Mouse (Mus musculus): ENCODE data around the gene Snx29. TPM values are rescaled to one million over a fixed set of nuclear protein-coding genes. Genes with fewer than 3 reads are reported as not detected.

The Snx29 gene
- polyA plus RNA-seq, 1 experiment from 2014 or later: 15.3 TPM

DNA sequence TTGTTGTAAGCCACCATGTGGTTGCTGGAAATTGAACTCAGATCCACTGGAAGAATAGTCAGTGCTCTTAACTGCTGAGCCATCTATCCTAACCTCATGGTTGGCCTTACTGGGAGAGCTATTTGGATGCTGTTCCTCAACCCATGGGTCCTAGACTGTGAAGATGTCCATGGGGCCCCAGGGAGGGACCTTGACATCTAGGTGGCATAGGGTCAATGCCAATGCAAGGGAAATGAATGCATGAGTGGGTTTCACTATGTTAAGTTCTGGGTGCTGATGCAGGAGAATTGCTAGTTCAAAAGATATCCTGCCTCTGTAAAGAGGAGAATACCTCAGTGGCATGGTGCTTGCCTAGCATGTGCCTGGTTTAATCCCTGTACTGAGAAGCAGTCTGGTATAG, 63.5 kb downstream of the Snx29 start:
- Histone ChIP-seq H3K9me3 (ENCODE audit: control insufficient read depth, low read length) (no peaks in the 10 kb centered on the region), H3K4me1 (replicated peaks; ENCODE audit: control insufficient read depth, insufficient read depth, low read length) (no peaks in the 10 kb centered on the region), H3K27me3 (ENCODE audit: control insufficient read depth, insufficient read depth, low read length) (no peaks in the 10 kb centered on the region), H3K9ac (ENCODE audit: low read depth, low read length) (no peak overlapping the region), H3K4me3 (ENCODE audit: low read depth, low read length) (no peak overlapping the region), H3K27ac (ENCODE audit: low read depth, low read length) (no peak overlapping the region), H3K36me3 (ENCODE audit: control insufficient read depth, insufficient read depth, low read length) (no peaks in the 10 kb centered on the region), H3K4me2 (replicated peaks; ENCODE audit: low read depth, low read length) (no peak overlapping the region)
- ATAC-seq (ENCODE audit: low FRiP score) (no peak), DNase-seq (ENCODE audit: low spot score) (no peak)

DNA sequence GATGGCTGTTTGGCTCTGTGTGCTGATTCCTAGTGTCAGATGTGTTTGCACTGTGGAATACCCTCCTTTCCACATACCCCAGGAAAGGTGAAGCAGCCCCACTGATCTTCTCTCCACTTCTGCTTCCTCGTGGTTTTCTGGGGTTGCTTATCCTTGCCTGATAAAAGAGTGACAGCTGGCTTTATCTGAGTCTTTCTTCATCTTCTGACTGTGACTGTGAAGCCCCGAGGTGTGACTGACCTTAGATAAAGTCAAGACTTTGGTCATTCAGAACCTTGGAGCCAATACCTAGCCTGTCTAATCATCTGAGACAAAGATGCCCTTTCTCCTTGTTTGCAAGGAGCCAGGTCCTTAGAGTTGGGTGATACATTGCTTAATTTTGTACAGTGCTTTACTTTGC, 65.4 kb downstream of the Snx29 start:
- H3K9me3 ChIP-seq (ENCODE audit: control insufficient read depth, low read length): no peaks in the 10 kb centered on the region
- no peak overlapping the region for H3K9ac ChIP-seq (ENCODE audit: low read depth, low read length)
- H3K27me3 ChIP-seq (ENCODE audit: control insufficient read depth, insufficient read depth, low read length): no peaks in the 10 kb centered on the region
- H3K27ac ChIP-seq (ENCODE audit: low read depth, low read length): no peak overlapping the region
- WGBS: 56% methylated on average over 2 of the region's 2 CpGs
- no peaks in the 10 kb centered on the region for H3K36me3 ChIP-seq (ENCODE audit: control insufficient read depth, insufficient read depth, low read length)
- DNase-seq (ENCODE audit: low spot score) (no peak), ATAC-seq (ENCODE audit: low FRiP score) (no peak)
- no peak overlapping the region for H3K4me3 ChIP-seq (ENCODE audit: low read depth, low read length)
- no peaks in the 10 kb centered on the region for H3K4me1 ChIP-seq (replicated peaks; ENCODE audit: control insufficient read depth, insufficient read depth, low read length)
- H3K4me2 ChIP-seq (replicated peaks; ENCODE audit: low read depth, low read length): no peak overlapping the region

DNA sequence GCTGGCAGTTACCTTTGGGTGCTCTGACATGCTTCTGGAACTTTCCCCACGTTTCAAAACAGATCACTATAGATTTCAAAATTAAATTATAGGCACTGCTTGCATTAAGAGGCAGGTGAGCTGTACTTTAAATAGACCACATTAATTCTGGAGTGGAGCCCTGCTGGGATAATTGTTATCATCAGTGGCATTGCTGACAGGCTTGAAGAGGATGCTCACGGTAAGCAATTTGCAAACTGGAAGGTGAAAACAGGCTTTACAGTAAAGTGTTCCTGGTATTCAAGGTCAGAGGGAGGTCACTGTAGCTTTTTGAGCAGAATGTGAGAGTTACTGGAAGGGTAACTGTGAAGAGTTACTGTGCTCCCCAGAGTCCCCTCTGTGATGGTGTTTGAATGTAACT, 66.6 kb downstream of the Snx29 start:
- H3K36me3 ChIP-seq (ENCODE audit: control insufficient read depth, insufficient read depth, low read length): no peaks in the 10 kb centered on the region
- WGBS: 41% methylated on average over 2 of the region's 2 CpGs
- no peaks in the 10 kb centered on the region for H3K9me3 ChIP-seq (ENCODE audit: control insufficient read depth, low read length)
- H3K27ac ChIP-seq (ENCODE audit: low read depth, low read length): no peak overlapping the region
- no peak overlapping the region for H3K9ac ChIP-seq (ENCODE audit: low read depth, low read length)
- DNase-seq (ENCODE audit: low spot score) (no peak), ATAC-seq (ENCODE audit: low FRiP score) (no peak)
- no peak overlapping the region for H3K4me3 ChIP-seq (ENCODE audit: low read depth, low read length)
- H3K4me2 ChIP-seq (replicated peaks; ENCODE audit: low read depth, low read length): no peak overlapping the region
- H3K4me1 ChIP-seq (replicated peaks; ENCODE audit: control insufficient read depth, insufficient read depth, low read length): no peaks in the 10 kb centered on the region
- no peaks in the 10 kb centered on the region for H3K27me3 ChIP-seq (ENCODE audit: control insufficient read depth, insufficient read depth, low read length)

DNA sequence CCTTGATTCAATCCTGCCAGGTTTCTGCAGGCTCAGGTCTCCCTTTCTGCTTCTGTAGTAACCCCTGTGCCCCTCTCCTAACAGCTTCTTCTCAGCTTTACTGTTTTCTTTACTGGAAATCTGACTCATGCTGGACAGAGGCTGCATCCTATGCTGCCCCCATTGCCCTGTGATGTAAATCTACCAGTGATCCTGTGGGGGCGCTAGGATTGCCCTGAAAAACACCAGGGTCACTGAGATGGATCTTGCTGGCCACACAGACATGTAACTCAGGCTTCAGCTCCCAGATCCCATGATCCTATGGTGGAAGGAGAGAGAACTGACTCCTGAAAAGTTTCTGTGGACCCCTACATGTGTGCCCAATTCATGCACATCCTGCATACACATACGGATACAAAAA, 73.9 kb downstream of the Snx29 start:
- no peak for ATAC-seq (ENCODE audit: low FRiP score)
- WGBS: 58% methylated on average over 2 of the region's 2 CpGs
- Histone ChIP-seq H3K36me3 (ENCODE audit: control insufficient read depth, insufficient read depth, low read length) (no peaks in the 10 kb centered on the region), H3K9me3 (ENCODE audit: control insufficient read depth, low read length) (no peaks in the 10 kb centered on the region), H3K4me3 (ENCODE audit: low read depth, low read length) (no peak overlapping the region), H3K4me2 (replicated peaks; ENCODE audit: low read depth, low read length) (no peak overlapping the region), H3K9ac (ENCODE audit: low read depth, low read length) (no peak overlapping the region), H3K27ac (ENCODE audit: low read depth, low read length) (no peak overlapping the region), H3K27me3 (ENCODE audit: control insufficient read depth, insufficient read depth, low read length) (no peaks in the 10 kb centered on the region), H3K4me1 (replicated peaks; ENCODE audit: control insufficient read depth, insufficient read depth, low read length) (no peaks in the 10 kb centered on the region)
- no peak for DNase-seq (ENCODE audit: low spot score)

DNA sequence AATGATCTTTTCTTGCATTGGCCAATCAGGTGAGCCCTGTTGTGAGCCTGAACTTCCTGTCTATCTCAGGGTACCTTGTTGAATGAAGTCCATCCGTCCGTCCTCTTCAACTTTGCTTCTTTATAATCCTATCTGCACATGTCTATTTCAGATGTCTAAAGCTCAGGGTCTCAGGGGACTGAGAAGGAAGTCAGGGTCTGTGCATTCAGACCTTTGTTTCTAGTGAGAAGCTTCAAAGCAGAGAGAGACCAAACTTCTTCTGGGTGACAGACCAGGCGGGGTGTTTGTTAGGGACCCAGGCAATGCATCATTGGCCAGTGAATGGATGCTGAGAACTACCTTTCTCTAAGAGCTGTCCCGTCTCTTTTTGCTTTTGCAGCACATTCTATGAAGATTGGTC, 76.7 kb downstream of the Snx29 start:
- no peaks in the 10 kb centered on the region for H3K9me3 ChIP-seq (ENCODE audit: control insufficient read depth, low read length)
- no peak overlapping the region for H3K9ac ChIP-seq (ENCODE audit: low read depth, low read length)
- H3K4me1 ChIP-seq (replicated peaks; ENCODE audit: control insufficient read depth, insufficient read depth, low read length): no peaks in the 10 kb centered on the region
- no peak overlapping the region for H3K4me3 ChIP-seq (ENCODE audit: low read depth, low read length)
- no peaks in the 10 kb centered on the region for H3K27me3 ChIP-seq (ENCODE audit: control insufficient read depth, insufficient read depth, low read length)
- ATAC-seq (ENCODE audit: low FRiP score) (no peak), DNase-seq (ENCODE audit: low spot score) (no peak)
- H3K36me3 ChIP-seq (ENCODE audit: control insufficient read depth, insufficient read depth, low read length): no peaks in the 10 kb centered on the region
- 86% methylated on average over 4 of the region's 4 CpGs for WGBS
- no peak overlapping the region for H3K27ac ChIP-seq (ENCODE audit: low read depth, low read length)
- H3K4me2 ChIP-seq (replicated peaks; ENCODE audit: low read depth, low read length): no peak overlapping the region

DNA sequence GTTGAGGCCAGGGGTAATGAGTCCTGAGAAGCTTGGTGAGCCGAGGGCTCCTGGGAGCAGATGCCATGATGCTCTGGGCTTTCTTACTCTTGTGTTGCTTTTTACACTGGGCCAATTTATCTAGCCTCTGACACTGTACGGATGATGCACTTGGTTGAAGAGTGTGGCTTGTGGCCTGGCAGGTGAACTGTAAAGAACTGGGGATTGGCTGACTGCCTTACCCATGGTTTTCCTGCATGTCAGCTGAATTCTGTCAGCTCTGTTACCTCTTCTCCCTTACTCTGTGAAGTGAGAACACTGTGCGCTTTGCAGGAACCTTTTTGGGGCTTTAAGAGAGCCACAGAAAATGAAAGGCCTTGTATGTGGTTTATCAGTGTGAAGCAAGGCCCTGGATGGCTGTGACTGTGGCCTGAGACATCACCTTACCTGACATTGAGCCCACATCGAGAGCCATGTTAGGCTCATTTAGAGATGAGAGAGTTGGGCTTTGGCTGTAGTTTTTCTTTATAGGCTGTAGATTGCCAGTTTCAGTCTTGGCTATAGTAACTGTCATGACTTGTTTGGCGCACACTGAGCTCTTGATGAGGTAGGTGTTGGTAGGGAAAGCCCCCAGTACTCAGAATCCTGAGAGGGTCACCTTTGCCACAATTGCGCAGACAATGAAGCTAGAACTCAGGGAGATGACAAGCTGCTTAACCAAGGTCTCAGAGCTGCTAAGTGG, 77.3 kb downstream of the Snx29 start:
- Histone ChIP-seq H3K4me2 (replicated peaks; ENCODE audit: low read depth, low read length) (no peak overlapping the region), H3K9me3 (ENCODE audit: control insufficient read depth, low read length) (no peaks in the 10 kb centered on the region), H3K27me3 (ENCODE audit: control insufficient read depth, insufficient read depth, low read length) (no peaks in the 10 kb centered on the region), H3K27ac (ENCODE audit: low read depth, low read length) (no peak overlapping the region), H3K9ac (ENCODE audit: low read depth, low read length) (no peak overlapping the region), H3K4me3 (ENCODE audit: low read depth, low read length) (no peak overlapping the region), H3K36me3 (ENCODE audit: control insufficient read depth, insufficient read depth, low read length) (no peaks in the 10 kb centered on the region), H3K4me1 (replicated peaks; ENCODE audit: control insufficient read depth, insufficient read depth, low read length) (no peaks in the 10 kb centered on the region)
- WGBS: 90% methylated on average over 6 of the region's 6 CpGs
- ATAC-seq (ENCODE audit: low FRiP score) (no peak), DNase-seq (ENCODE audit: low spot score) (no peak)

DNA sequence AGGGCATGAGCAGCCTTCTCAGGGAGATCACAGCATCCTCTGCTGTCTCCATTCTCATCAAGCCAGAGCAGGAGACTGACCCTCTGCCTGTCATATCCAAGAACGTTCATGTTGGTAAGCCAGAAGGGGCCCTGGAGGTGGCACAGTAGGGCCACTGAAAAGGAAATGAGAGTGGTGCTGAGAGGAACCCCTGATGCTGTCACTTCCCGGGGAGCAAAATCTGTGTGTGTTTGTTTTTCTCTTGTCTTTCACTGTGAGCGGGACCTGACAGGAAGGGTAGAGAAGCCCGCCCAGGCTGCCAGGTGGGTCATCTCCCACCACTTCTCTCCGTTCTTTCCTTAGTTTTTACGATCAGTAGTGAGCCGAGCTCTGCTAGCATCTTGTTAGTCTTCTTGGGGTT, 78.2 kb downstream of the Snx29 start:
- WGBS: 69% methylated on average over 7 of the region's 7 CpGs
- Histone ChIP-seq H3K4me3 (ENCODE audit: low read depth, low read length) (no peak overlapping the region), H3K9me3 (ENCODE audit: control insufficient read depth, low read length) (no peaks in the 10 kb centered on the region), H3K36me3 (ENCODE audit: control insufficient read depth, insufficient read depth, low read length) (no peaks in the 10 kb centered on the region), H3K4me2 (replicated peaks; ENCODE audit: low read depth, low read length) (no peak overlapping the region), H3K27ac (ENCODE audit: low read depth, low read length) (no peak overlapping the region), H3K4me1 (replicated peaks; ENCODE audit: control insufficient read depth, insufficient read depth, low read length) (no peaks in the 10 kb centered on the region), H3K27me3 (ENCODE audit: control insufficient read depth, insufficient read depth, low read length) (no peaks in the 10 kb centered on the region), H3K9ac (ENCODE audit: low read depth, low read length) (no peak overlapping the region)
- DNase-seq (ENCODE audit: low spot score): no peak
- no peak for ATAC-seq (ENCODE audit: low FRiP score)

DNA sequence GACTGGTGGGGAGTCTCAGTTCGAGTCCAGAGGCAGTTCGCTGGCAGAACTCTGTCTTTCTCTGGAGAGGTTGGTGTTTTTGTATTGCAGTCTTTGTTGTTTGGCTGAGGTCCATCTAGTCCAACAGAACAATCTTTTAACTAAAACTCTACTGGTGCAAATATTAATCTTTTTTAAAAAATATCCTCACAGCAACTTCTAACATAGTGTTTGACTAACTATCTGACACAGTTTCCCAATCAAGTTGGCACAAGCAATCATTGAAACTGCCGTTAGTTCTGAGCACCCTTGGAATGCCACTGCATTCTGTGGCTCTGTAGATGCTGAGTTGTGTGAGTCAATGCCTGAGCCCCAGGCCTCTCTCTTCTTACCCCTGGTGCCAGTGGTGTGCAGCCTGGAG, 82.5 kb downstream of the Snx29 start:
- no peak for ATAC-seq (ENCODE audit: low FRiP score)
- no peak for DNase-seq (ENCODE audit: low spot score)
- H3K9me3 ChIP-seq (ENCODE audit: control insufficient read depth, low read length): no peaks in the 10 kb centered on the region
- H3K9ac ChIP-seq (ENCODE audit: low read depth, low read length): no peak overlapping the region
- H3K36me3 ChIP-seq (ENCODE audit: control insufficient read depth, insufficient read depth, low read length): no peaks in the 10 kb centered on the region
- 86% methylated on average over 3 of the region's 3 CpGs for WGBS
- H3K4me1 ChIP-seq (replicated peaks; ENCODE audit: control insufficient read depth, insufficient read depth, low read length): no peaks in the 10 kb centered on the region
- H3K4me3 ChIP-seq (ENCODE audit: low read depth, low read length): no peak overlapping the region
- no peak overlapping the region for H3K4me2 ChIP-seq (replicated peaks; ENCODE audit: low read depth, low read length)
- no peak overlapping the region for H3K27ac ChIP-seq (ENCODE audit: low read depth, low read length)
- no peaks in the 10 kb centered on the region for H3K27me3 ChIP-seq (ENCODE audit: control insufficient read depth, insufficient read depth, low read length)

DNA sequence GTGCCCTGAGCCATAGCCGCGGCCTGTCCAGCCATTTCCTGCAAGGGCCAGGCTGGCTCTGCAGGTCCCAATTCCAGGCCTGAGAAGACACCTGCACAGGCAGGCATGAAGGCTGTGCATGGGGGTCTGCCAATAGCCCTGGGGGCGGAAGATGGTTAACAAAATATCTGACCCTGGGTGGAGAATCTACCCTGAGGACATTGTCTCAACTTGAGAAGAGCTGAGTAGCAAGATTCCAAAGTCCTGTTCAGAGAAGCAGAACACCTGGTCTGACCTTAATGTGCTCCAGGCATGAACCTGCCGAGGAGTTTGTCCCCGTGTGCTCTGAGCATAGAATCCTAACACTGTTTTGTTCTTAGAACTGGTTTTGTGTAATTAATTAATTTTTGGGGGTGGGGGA, 83.5 kb downstream of the Snx29 start:
- no peak for DNase-seq (ENCODE audit: low spot score)
- Histone ChIP-seq H3K27ac (ENCODE audit: low read depth, low read length) (no peak overlapping the region), H3K4me1 (replicated peaks; ENCODE audit: control insufficient read depth, insufficient read depth, low read length) (no peaks in the 10 kb centered on the region), H3K9me3 (ENCODE audit: control insufficient read depth, low read length) (no peaks in the 10 kb centered on the region), H3K27me3 (ENCODE audit: control insufficient read depth, insufficient read depth, low read length) (no peaks in the 10 kb centered on the region), H3K4me3 (ENCODE audit: low read depth, low read length) (no peak overlapping the region), H3K36me3 (ENCODE audit: control insufficient read depth, insufficient read depth, low read length) (no peaks in the 10 kb centered on the region), H3K9ac (ENCODE audit: low read depth, low read length) (no peak overlapping the region), H3K4me2 (replicated peaks; ENCODE audit: low read depth, low read length) (no peak overlapping the region)
- ATAC-seq (ENCODE audit: low FRiP score): no peak
- WGBS: 97% methylated on average over 5 of the region's 5 CpGs

All from hindbrain, embryonic 11.5 days (tissue).